Mouse (Mus musculus): ENCODE measurements around the gene Arhgef17.

Gene Arhgef17

GRCm38 (mm10) chr7:100931926-100932480, at the start of gene Arhgef17:
Arhgef17 (minus strand) TSS chr7:100932107.
- DNase-seq (ENCODE audit: low spot score): no peak

- no peak for DNase-seq (ENCODE audit: low spot score)
Observed at GRCm38 (mm10) chr7:100979175-100979574, 47.3 kb upstream of the Arhgef17 start.

GRCm38 (mm10) chr7:100978171-100978570, 46.3 kb upstream of the Arhgef17 start:
- no peak for DNase-seq (ENCODE audit: low spot score)

GRCm38 (mm10) chr7:100974135-100974903, 42.4 kb upstream of the Arhgef17 start, which contains the start of gene P2ry6:
P2ry6 (minus strand) TSS chr7:100974649.
- DNase-seq (ENCODE audit: low spot score): no peak

GRCm38 (mm10) chr7:100972875-100973274, 41.0 kb upstream of the Arhgef17 start:
- no peak for DNase-seq (ENCODE audit: low spot score)

GRCm38 (mm10) chr7:100968874-100969659, 37.2 kb upstream of the Arhgef17 start:
- no peak for DNase-seq (ENCODE audit: low spot score)

GRCm38 (mm10) chr7:100968376-100968775, 36.5 kb upstream of the Arhgef17 start:
- DNase-seq (ENCODE audit: low spot score): no peak

GRCm38 (mm10) chr7:100967850-100968249, 35.9 kb upstream of the Arhgef17 start:
- DNase-seq (ENCODE audit: low spot score): no peak

GRCm38 (mm10) chr7:100966014-100966413, 34.1 kb upstream of the Arhgef17 start:
- no peak for DNase-seq (ENCODE audit: low spot score)

- no peak for DNase-seq (ENCODE audit: low spot score)
Observed at GRCm38 (mm10) chr7:100965079-100965478, 33.2 kb upstream of the Arhgef17 start.

GRCm38 (mm10) chr7:100964242-100964641, 32.3 kb upstream of the Arhgef17 start:
- DNase-seq (ENCODE audit: low spot score): no peak

- DNase-seq (ENCODE audit: low spot score): no peak
Observed at GRCm38 (mm10) chr7:100963381-100963780, 31.5 kb upstream of the Arhgef17 start.

- DNase-seq (ENCODE audit: low spot score): no peak
Observed at GRCm38 (mm10) chr7:100961146-100961545, 29.2 kb upstream of the Arhgef17 start.

- no peak for DNase-seq (ENCODE audit: low spot score)
Observed at GRCm38 (mm10) chr7:100960462-100960861, 28.6 kb upstream of the Arhgef17 start.

- no peak for DNase-seq (ENCODE audit: low spot score)
Observed at GRCm38 (mm10) chr7:100958426-100958825, 26.5 kb upstream of the Arhgef17 start.

GRCm38 (mm10) chr7:100952686-100953085, 20.8 kb upstream of the Arhgef17 start:
- DNase-seq (ENCODE audit: low spot score): no peak

GRCm38 (mm10) chr7:100951903-100952302, 20.0 kb upstream of the Arhgef17 start:
- DNase-seq (ENCODE audit: low spot score): no peak

- no peak for DNase-seq (ENCODE audit: low spot score)
Observed at GRCm38 (mm10) chr7:100950481-100951010, 18.6 kb upstream of the Arhgef17 start.

- DNase-seq (ENCODE audit: low spot score): no peak
Observed at GRCm38 (mm10) chr7:100950031-100950430, 18.1 kb upstream of the Arhgef17 start.

- no peak for DNase-seq (ENCODE audit: low spot score)
Observed at GRCm38 (mm10) chr7:100944738-100945137, 12.8 kb upstream of the Arhgef17 start.

- DNase-seq (ENCODE audit: low spot score): no peak
Observed at GRCm38 (mm10) chr7:100944306-100944705, 12.4 kb upstream of the Arhgef17 start.

GRCm38 (mm10) chr7:100942789-100943615, 11.1 kb upstream of the Arhgef17 start:
- no peak for DNase-seq (ENCODE audit: low spot score)
